Mouse (Mus musculus) monocyte, adult 5-6 weeks (primary cell): ENCODE data around the gene Gm10272. TPM values are rescaled to one million over a fixed set of nuclear protein-coding genes. Genes with fewer than 3 reads are reported as not detected.
"Not testable (repeated sequence)": the region's sequence is repeated elsewhere in the genome, so short reads cannot be mapped to it uniquely, and the experiment has no call there.

Experiments used
- ATAC-seq: fragments of 153-309, 156-312 bp; replicated peaks from 2 replicates; pipeline ENCODE4 v1.8.0; 2017; ENCODE audit warnings: mild to moderate bottlenecking; ENCODE audit not compliant: low TSS enrichment, insufficient number of reproducible peaks, severe bottlenecking, poor library complexity, low FRiP score
- total RNA-seq: library from RNA; stranded (forward); fragments of 200-1000, 200-491, 200-594 nt; gene quantifications from 3 replicates; pipeline ENCODE4 v1.2.3, GENCODE M21; 2017

The Gm10272 gene
- total RNA-seq = not detected in 3 replicates

GRCm38 (mm10) chr10:77706326-77706725, at the start of gene Gm10272:
Gm10272 (plus strand) TSS chr10:77706626.
- no peak for ATAC-seq

GRCm38 (mm10) chr10:77658286-77658994, 48.0 kb upstream of the Gm10272 start:
- no peak for ATAC-seq

- 0 out of 2 replicates have a peak, but pooled peaks have one; percentile 16 for ATAC-seq
Measured at GRCm38 (mm10) chr10:77663949-77664665, 42.3 kb upstream of the Gm10272 start.

GRCm38 (mm10) chr10:77666342-77666741, 40.1 kb upstream of the Gm10272 start:
- no peak for ATAC-seq

GRCm38 (mm10) chr10:77667402-77667801, 39.0 kb upstream of the Gm10272 start:
- no peak for ATAC-seq

- no peak for ATAC-seq
Measured at GRCm38 (mm10) chr10:77670710-77671109, 35.7 kb upstream of the Gm10272 start.

- ATAC-seq = no peak
Measured at GRCm38 (mm10) chr10:77671519-77671918, 34.9 kb upstream of the Gm10272 start.

GRCm38 (mm10) chr10:77673765-77674164, 32.7 kb upstream of the Gm10272 start:
- no peak for ATAC-seq

GRCm38 (mm10) chr10:77677562-77677961, 28.9 kb upstream of the Gm10272 start:
- no peak for ATAC-seq

GRCm38 (mm10) chr10:77682994-77683393, 23.4 kb upstream of the Gm10272 start:
- no peak for ATAC-seq

GRCm38 (mm10) chr10:77684181-77684580, 22.2 kb upstream of the Gm10272 start:
- ATAC-seq = no peak

- ATAC-seq = no peak
Measured at GRCm38 (mm10) chr10:77685895-77686664, 20.3 kb upstream of the Gm10272 start, which contains the start of gene Tspear. Tspear (plus strand) TSS chr10:77686569.

GRCm38 (mm10) chr10:77687021-77687420, 19.4 kb upstream of the Gm10272 start:
- no peak for ATAC-seq

GRCm38 (mm10) chr10:77690356-77690807, 16.0 kb upstream of the Gm10272 start, which contains the start of gene Gm19402:
Gm19402 (minus strand) TSS chr10:77690757.
- ATAC-seq = not testable (repeated sequence)

- ATAC-seq = no peak
Measured at GRCm38 (mm10) chr10:77697133-77697532, 9.3 kb upstream of the Gm10272 start, which contains the start of gene Gm9508. Gm9508 (minus strand) TSS chr10:77697233.

- ATAC-seq = no peak
Measured at GRCm38 (mm10) chr10:77709831-77710230, 3.4 kb downstream of the Gm10272 start.

GRCm38 (mm10) chr10:77711157-77711556, 4.7 kb downstream of the Gm10272 start, which contains the start of gene Gm10024:
Gm10024 (plus strand) TSS chr10:77711457.
- ATAC-seq = not testable (repeated sequence)

- ATAC-seq = no peak
Measured at GRCm38 (mm10) chr10:77713734-77714133, 7.3 kb downstream of the Gm10272 start.

GRCm38 (mm10) chr10:77715507-77715906, 9.1 kb downstream of the Gm10272 start, which contains the start of gene Gm10142:
Gm10142 (plus strand) TSS chr10:77715807.
- ATAC-seq = no peak
